Mouse (Mus musculus) small intestine, adult 2 months (tissue): ENCODE results near the gene Nubpl. TPM values are rescaled to one million over a fixed set of nuclear protein-coding genes. Genes with fewer than 3 reads are reported as not detected.

Experiments
- H3K27ac ChIP-seq: fragments of 200-500 bp; 2 replicates; pipeline ENCODE4 v1.5.1; 2012; ENCODE audit warnings: low read depth, low read length, control low read depth, inconsistent platforms; ENCODE audit not compliant: insufficient read depth
- H3K27me3 ChIP-seq: fragments of 200-500 bp; 2 replicates; pipeline ENCODE4 v1.6.1; 2012; ENCODE audit warnings: mild to moderate bottlenecking, moderate library complexity, low read length, inconsistent platforms; ENCODE audit not compliant: control insufficient read depth, insufficient read depth
- H3K36me3 ChIP-seq: fragments of 200-500 bp; 2 replicates; pipeline ENCODE4 v1.6.1; 2012; ENCODE audit warnings: mild to moderate bottlenecking, low read length, control low read depth, inconsistent platforms; ENCODE audit not compliant: control insufficient read depth, insufficient read depth
- H3K4me1 ChIP-seq: fragments of 200-500 bp; 2 replicates; pipeline ENCODE4 v1.6.1; 2012; ENCODE audit warnings: low read length, inconsistent platforms, mixed read lengths; ENCODE audit not compliant: control insufficient read depth, insufficient read depth, insufficient read length
- H3K4me3 ChIP-seq: fragments of 200-500 bp; 2 replicates; pipeline ENCODE4 v1.5.1; 2012; ENCODE audit warnings: low read depth, mild to moderate bottlenecking, control low read depth, inconsistent platforms, low read length, moderate library complexity
- CTCF ChIP-seq: fragments of 200-500 bp; IDR thresholded peaks from 2 replicates; pipeline ENCODE4 v1.5.1; 2012; ENCODE audit warnings: low read depth, mild to moderate bottlenecking, control low read depth, inconsistent platforms, low read length, moderate library complexity, mixed read lengths; ENCODE audit not compliant: insufficient replicate concordance, insufficient read length; ENCODE audit errors: extremely low read depth
- POLR2A ChIP-seq: fragments of 200-500 bp; IDR thresholded peaks from 2 replicates; pipeline ENCODE4 v1.6.1; 2012; ENCODE audit warnings: low read depth, mild to moderate bottlenecking, control low read depth, inconsistent platforms, low read length, moderate library complexity
- WGBS: fragments of 180-500 bp; shearing (Covaris S2); methylation state at CpG from one replicate; pipeline ENCODE4 v1.1.7; 2018; 5-methylcytosine and 5-hydroxymethylcytosine counted together
- polyA plus RNA-seq: library from polyadenylated mRNA; depleted of rRNA; stranded (reverse); fragments of >200 nt; gene quantifications from 2 replicates; pipeline ENCODE4 v1.2.3, GENCODE M21; 2012

The Nubpl gene
- polyA plus RNA-seq, 1 experiment, result 0.33 TPM

DNA sequence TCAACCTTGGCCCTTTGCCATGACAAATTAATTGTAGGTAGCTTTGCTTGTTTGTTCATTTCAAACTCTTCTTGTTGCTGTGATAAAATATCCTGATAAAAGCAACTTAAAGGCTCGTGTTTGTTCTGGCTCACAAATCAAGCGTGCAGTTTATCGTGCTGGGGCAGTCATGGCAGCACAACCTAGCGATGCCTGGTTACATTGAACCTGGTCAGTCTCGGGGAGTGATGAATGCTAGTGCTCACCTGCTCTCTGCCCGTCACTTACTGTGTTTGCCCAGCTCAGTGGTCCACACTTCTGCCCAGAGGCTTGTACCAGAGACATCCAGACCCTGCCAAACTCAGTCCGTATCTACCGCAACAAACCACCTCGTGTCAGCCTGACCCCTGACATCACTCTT, 149.9 kb downstream of the Nubpl start:
- H3K4me3 ChIP-seq, result no peak overlapping the region
- no peaks in the 10 kb centered on the region for H3K4me1 ChIP-seq
- H3K36me3 ChIP-seq, result no peaks in the 10 kb centered on the region
- TF ChIP-seq CTCF (no peak), POLR2A (no peak)
- WGBS, result 58% methylated on average over 9 of the region's 9 CpGs
- H3K27me3 ChIP-seq, result no peaks in the 10 kb centered on the region
- no peak overlapping the region for H3K27ac ChIP-seq

DNA sequence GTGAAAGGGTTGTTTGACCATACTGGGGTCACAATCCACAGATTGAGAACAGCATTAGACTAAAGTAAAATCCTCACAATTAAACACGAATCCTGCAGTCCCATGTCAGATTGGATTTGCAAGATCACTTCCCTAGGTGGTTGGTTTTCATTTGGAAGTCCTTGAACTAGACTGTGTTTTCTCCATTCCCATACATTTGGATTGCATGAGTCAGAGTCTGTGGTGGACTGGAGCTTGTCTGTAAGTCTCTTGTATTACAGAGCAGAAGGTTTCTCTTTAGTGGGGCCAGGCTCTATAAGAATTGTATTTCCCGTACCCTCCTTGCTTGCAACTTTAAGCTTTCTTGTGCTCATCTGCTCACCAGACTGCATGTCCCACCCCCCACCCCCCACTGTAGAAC, 151.0 kb downstream of the Nubpl start:
- Histone ChIP-seq H3K27ac (no peak overlapping the region), H3K4me3 (no peak overlapping the region), H3K4me1 (no peaks in the 10 kb centered on the region), H3K27me3 (no peaks in the 10 kb centered on the region), H3K36me3 (no peaks in the 10 kb centered on the region)
- 86% methylated on average over 2 of the region's 2 CpGs for WGBS
- TF ChIP-seq POLR2A (no peak), CTCF (no peak)

DNA sequence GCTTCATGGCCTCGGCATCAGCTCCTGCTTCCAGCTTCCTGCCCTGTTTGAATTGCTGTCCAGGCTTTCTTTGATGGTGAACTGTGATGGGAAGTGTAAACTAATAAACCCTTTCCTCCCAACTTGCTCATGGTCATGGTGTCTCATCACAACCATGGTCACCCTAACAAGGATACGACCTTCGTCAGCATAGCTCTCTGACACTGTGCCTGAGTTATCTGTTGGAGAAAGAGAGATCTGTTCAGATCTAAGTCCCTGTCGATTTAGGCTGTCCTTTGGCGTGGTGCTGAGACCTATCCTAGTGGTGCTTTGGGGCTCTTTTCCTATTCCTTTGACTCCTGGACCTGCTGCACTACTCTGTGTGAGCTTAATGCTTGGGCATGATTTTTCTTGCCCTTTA, 156.6 kb downstream of the Nubpl start:
- no peaks in the 10 kb centered on the region for H3K27me3 ChIP-seq
- TF ChIP-seq POLR2A (no peak), CTCF (no peak)
- H3K4me3 ChIP-seq, result no peak overlapping the region
- H3K4me1 ChIP-seq, result no peaks in the 10 kb centered on the region
- WGBS, result 85% methylated on average over 5 of the region's 5 CpGs
- H3K27ac ChIP-seq, result no peak overlapping the region
- no peaks in the 10 kb centered on the region for H3K36me3 ChIP-seq

DNA sequence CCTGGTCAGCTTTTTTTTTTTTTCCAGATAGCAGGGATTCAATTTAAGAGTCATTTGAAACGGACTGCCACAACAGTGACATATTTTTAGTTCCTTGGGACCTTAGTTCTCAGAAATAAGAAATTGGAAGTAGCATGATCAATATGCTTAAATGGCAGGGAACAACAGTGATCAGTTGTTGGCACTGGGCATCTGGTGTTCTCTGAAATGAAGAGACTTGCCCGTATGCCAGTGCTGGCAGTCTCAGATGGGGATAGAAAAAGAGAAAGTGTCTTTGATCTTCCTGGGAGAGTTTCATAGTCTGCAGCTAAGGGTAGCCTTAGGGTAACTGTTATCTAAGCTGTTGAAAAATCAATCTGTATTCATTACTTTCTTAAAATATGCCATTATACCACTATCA, 170.6 kb downstream of the Nubpl start:
- TF ChIP-seq CTCF, result no peak
- TF ChIP-seq POLR2A, result no peak
- H3K4me1 ChIP-seq, result no peaks in the 10 kb centered on the region
- H3K4me3 ChIP-seq, result no peak overlapping the region
- H3K36me3 ChIP-seq, result no peaks in the 10 kb centered on the region
- no peak overlapping the region for H3K27ac ChIP-seq
- 81% methylated on average over 2 of the region's 2 CpGs for WGBS
- H3K27me3 ChIP-seq, result no peaks in the 10 kb centered on the region

DNA sequence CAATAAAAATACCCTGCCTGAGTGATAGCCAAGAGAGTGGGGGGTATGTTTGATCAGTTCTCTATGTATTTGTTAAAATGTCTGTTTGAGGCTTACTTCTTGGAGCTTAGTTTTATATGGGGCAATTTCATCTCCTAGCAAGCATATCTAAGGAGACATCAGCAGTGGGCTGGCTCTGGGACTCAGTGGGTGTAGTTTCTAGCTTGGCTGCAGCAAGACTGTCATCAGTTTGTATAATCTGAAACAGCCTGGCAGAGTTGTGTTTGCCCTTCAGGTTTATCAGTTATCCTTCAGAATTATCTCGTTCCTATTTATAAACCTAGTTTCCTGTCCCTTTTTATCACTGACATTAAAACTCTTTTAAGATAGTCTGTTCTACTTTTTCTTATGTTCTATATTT, 175.3 kb downstream of the Nubpl start:
- H3K36me3 ChIP-seq, result no peaks in the 10 kb centered on the region

DNA sequence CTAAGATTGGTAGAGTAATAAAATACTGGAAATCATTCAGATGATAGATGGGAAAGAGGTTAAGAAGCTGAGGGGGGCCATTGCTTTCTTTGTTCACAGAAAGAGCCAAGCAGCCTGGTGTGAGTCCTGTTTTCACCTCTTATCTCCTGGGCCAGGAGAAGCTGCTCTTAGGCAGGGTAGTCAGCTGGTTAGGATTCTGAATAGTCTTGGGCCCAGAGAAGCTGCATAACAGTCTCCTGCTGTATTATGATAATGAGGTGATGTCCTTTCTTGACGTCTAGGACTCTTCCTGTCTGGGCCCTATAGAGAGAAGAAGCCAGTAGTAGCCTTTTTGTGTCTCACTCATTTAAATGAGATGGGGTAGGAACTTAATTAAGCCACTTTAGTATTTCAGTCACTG, 178.8 kb downstream of the Nubpl start:
- Histone ChIP-seq H3K27ac (no peak overlapping the region), H3K36me3 (no peaks in the 10 kb centered on the region), H3K4me1 (no peaks in the 10 kb centered on the region), H3K27me3 (no peaks in the 10 kb centered on the region), H3K4me3 (no peak overlapping the region)
- WGBS, result 49% methylated on average over 1 of the region's 1 CpGs
- TF ChIP-seq POLR2A, result no peak
- no peak for TF ChIP-seq CTCF

More for the DNA sequence above, 175.3 kb downstream of the Nubpl start:
- Histone ChIP-seq H3K27ac (no peak overlapping the region), H3K4me1 (no peaks in the 10 kb centered on the region), H3K27me3 (no peaks in the 10 kb centered on the region), H3K4me3 (no peak overlapping the region)
- 24% methylated on average over 1 of the region's 1 CpGs for WGBS
- TF ChIP-seq POLR2A, result no peak
- TF ChIP-seq CTCF, result no peak

DNA sequence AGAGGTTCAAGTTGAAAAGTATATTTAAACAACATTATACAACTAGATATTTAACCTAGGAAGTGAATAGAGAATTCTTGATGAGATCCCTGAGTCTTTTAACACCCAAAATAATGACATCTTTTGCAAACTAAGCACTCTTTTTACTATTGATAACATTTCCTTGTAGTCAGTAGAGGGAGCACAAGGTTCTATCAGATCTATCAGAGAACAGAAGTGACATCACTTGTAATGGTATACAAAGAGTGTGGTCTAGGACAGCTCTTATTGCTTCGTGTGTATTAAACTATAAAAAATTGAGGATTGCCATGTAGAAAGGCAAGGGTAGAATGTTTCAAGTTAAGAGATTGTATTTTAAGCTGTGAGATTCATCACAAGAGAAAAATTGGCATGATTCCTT, 183.7 kb downstream of the Nubpl start:
- H3K36me3 ChIP-seq, result no peaks in the 10 kb centered on the region
- TF ChIP-seq POLR2A (no peak), CTCF (no peak)
- WGBS, result 46% methylated on average over 1 of the region's 1 CpGs
- H3K4me1 ChIP-seq, result no peaks in the 10 kb centered on the region
- H3K27me3 ChIP-seq, result no peaks in the 10 kb centered on the region
- H3K4me3 ChIP-seq, result no peak overlapping the region
- H3K27ac ChIP-seq, result no peak overlapping the region

- Histone ChIP-seq H3K36me3 (no peaks in the 10 kb centered on the region), H3K27me3 (no peaks in the 10 kb centered on the region), H3K4me1 (no peaks in the 10 kb centered on the region), H3K4me3 (no peak overlapping the region), H3K27ac (no peak overlapping the region)
- TF ChIP-seq CTCF (no peak), POLR2A (no peak)
Observed at GRCm38 (mm10) chr12:52284471-52284870, 186.9 kb downstream of the Nubpl start.
